Mouse (Mus musculus): ENCODE data around the gene Hdac9.

GRCm38 (mm10) chr12:34220051-34220926, 696.6 kb downstream of the Hdac9 start:
- no peak for TF ChIP-seq CTCF (IDR thresholded peaks at IDR 0.05; ENCODE audit: borderline replicate concordance, extremely low read depth, insufficient read depth, insufficient read length)
- TF ChIP-seq POLR2A (IDR thresholded peaks at IDR 0.05; ENCODE audit: borderline replicate concordance, extremely low read depth, insufficient read depth, insufficient read length, poor library complexity, severe bottlenecking) = no peak

Measured in brain, embryonic 14.5 days (tissue).